Mouse (Mus musculus): ENCODE measurements at regions not wholly inside any gene's neighbourhood (a gene's known extent, or its start where the extent isn't known, plus 50 kb on each side); places are given as distances from the start of the nearest gene placed in this dataset.

DNA sequence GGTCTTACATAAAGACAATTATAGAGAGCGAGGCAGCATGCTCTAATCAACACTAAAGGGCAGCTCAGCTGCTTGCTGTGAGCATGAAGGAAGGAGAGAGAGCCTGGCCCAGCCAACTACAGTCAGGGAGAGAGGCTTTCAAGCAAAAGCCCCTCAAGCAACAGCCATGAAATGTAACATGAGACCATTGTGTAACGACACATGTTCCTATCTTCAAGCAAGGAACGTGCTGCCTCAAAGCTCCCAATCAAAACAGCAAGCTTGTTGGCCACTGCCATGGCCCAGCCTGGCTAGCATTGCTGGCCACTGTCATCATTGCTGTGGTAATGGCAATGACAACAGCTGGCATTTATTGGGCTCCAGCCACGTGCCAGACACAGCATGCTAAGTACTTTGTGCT is 115.9 kb upstream of the Gm12830 start:
- TF ChIP-seq CTCF (IDR thresholded peaks at IDR 0.05; ENCODE audit: low read depth, low read length) (no peak), GATA1 (IDR thresholded peaks at IDR 0.05; ENCODE audit: borderline replicate concordance, low read length) (no peak), TAL1 (conservative IDR thresholded peaks at IDR 0.05; ENCODE audit: low read depth, low read length) (no peak), GATA2 (IDR thresholded peaks at IDR 0.05; ENCODE audit: borderline replicate concordance, low read depth, low read length) (no peak), POLR2AphosphoS5 (IDR thresholded peaks at IDR 0.05; ENCODE audit: insufficient replicate concordance, low read depth, low read length) (no peak)

Measured in G1E (cell line).